9 mouse cellular contexts compared by ENCODE assay signal in genomic region chr5:115441205-115441849, GRCm38 (mm10). TPM values are rescaled to one million over a fixed set of nuclear protein-coding genes. Genes with fewer than 3 reads are reported as not detected.
DNase-seq lines count a peak whose midpoint lies in the region; ATAC-seq and TF ChIP-seq lines count a peak whose summit lies in the region.
"Had no signal": no experiment of that assay in that cellular context is flagged by ENCODE, and none has a peak within 500 bp of the region (broad histone marks: within the 10 kb centered on the region; RNA-seq: fewer than 3 reads in every experiment).

No protein-coding gene starts in this region.

- peaks cover 47% of the 10 kb centered on the region for H3K27me3 ChIP-seq in G1E (ENCODE audit: insufficient read depth, low read length)
- no peaks in the 10 kb centered on the region for H3K27me3 ChIP-seq in forebrain, embryonic 13.5 days
- no peaks in the 10 kb centered on the region for H3K27me3 ChIP-seq in hindbrain, embryonic 13.5 days
- H3K27me3 ChIP-seq: limb, embryonic 15.5 days had no signal

- no peaks in the 10 kb centered on the region for H3K36me3 ChIP-seq in G1E (replicated peaks)
- H3K36me3 ChIP-seq in forebrain, embryonic 13.5 days (ENCODE audit: poor library complexity, severe bottlenecking), result peaks cover 89% of the 10 kb centered on the region
- peaks cover 76% of the 10 kb centered on the region for H3K36me3 ChIP-seq in hindbrain, embryonic 13.5 days

- no peak overlapping the region for H3K4me3 ChIP-seq in G1E (ENCODE audit: low read depth, low read length)
- H3K4me3 ChIP-seq in forebrain, embryonic 13.5 days, result no peak overlapping the region
- no peak overlapping the region for H3K4me3 ChIP-seq in hindbrain, embryonic 13.5 days
- H3K4me3 ChIP-seq: limb, embryonic 15.5 days had no signal

- H3K4me2 ChIP-seq in forebrain, embryonic 13.5 days, result peak overlapping the region; percentile 25
- H3K4me2 ChIP-seq in hindbrain, embryonic 13.5 days, result no peak overlapping the region
- H3K4me2 ChIP-seq: limb, embryonic 15.5 days had no signal

- peak; percentile 88 for TF ChIP-seq CTCF in G1E (IDR thresholded peaks at IDR 0.05; ENCODE audit: low read depth, low read length)

- peak overlapping the region; percentile 75 for H3K27ac ChIP-seq in forebrain, embryonic 13.5 days
- H3K27ac ChIP-seq in hindbrain, embryonic 13.5 days, result peak overlapping the region; percentile 35
- H3K27ac ChIP-seq: limb, embryonic 15.5 days had no signal

- no peaks in the 10 kb centered on the region for H3K9me3 ChIP-seq in G1E (replicated peaks)
- H3K9me3 ChIP-seq in forebrain, embryonic 13.5 days (replicated peaks), result no peaks in the 10 kb centered on the region
- no peaks in the 10 kb centered on the region for H3K9me3 ChIP-seq in hindbrain, embryonic 13.5 days
- H3K9me3 ChIP-seq: limb, embryonic 15.5 days had no signal

- DNase-seq in G1E (ENCODE audit: low spot score), result peak; percentile 71
- DNase-seq in c-Kit-positive CD71-negative TER-119-negative erythroid progenitor cells, embryonic 14.5 days (ENCODE audit: low read depth), result peak; percentile 57
- peak; percentile 60 to 77 for DNase-seq in layer of hippocampus, postnatal 25 days (ENCODE audit: extremely low spot score in 1 of 2, low spot score in 1 of 2)
- peak; percentile 74 for DNase-seq in right cerebral cortex, postnatal 25 days
- peak; percentile 59 to 70 for DNase-seq in urinary bladder, postnatal 36 days (ENCODE audit: low spot score in 2 of 2)

- H3K4me1 ChIP-seq in G1E (ENCODE audit: insufficient read depth, low read depth, low read length), result peaks cover 2% of the 10 kb centered on the region; the same call in 1 of the 2 replicates
- peaks cover 44% of the 10 kb centered on the region for H3K4me1 ChIP-seq in forebrain, embryonic 13.5 days
- H3K4me1 ChIP-seq in hindbrain, embryonic 13.5 days (replicated peaks), result peaks cover 46% of the 10 kb centered on the region

- WGBS in forebrain, embryonic 13.5 days, result 28% methylated on average over 14 of the region's 14 CpGs
- WGBS in hindbrain, embryonic 13.5 days, result 36% methylated on average over 14 of the region's 14 CpGs

- ATAC-seq in G1E (ENCODE audit: extremely low read depth, insufficient number of reproducible peaks, low FRiP score, poor library complexity, severe bottlenecking), result no peak
- 0 out of 2 replicates have a peak, but pooled peaks have one; percentile 14 for ATAC-seq in forebrain, embryonic 13.5 days
- no peak for ATAC-seq in hindbrain, embryonic 13.5 days (ENCODE audit: low FRiP score)
- ATAC-seq in megakaryocyte progenitor cell, adult 5-6 weeks (replicated peaks; ENCODE audit: poor library complexity), result peak; percentile 92

- no peak overlapping the region for H3K9ac ChIP-seq in forebrain, embryonic 13.5 days
- H3K9ac ChIP-seq in hindbrain, embryonic 13.5 days, result no peak overlapping the region
- H3K9ac ChIP-seq: limb, embryonic 15.5 days had no signal

RNA-seq across cellular contexts. Expression of gene Msi1, which starts 11.9 kb away (rescaled TPM):
- total RNA-seq in G1E (2014; fragmentation: Nextera tagmentation) (6.7 and 8.7 TPM in 2 replicates), G1E (2017) (0.23 and 0.55 TPM in 2 replicates)
- 3.4 and 3.7 TPM in 2 replicates for polyA plus RNA-seq in G1E (2012)
- polyA plus RNA-seq in forebrain, embryonic 13.5 days (2015; fragmentation: Nextera tagmentation; extraction: Ambion mirVana), result 99.0 and 107 TPM in 2 replicates
- 71.8 and 76.9 TPM in 2 replicates for polyA plus RNA-seq in hindbrain, embryonic 13.5 days (2015; fragmentation: Nextera tagmentation; extraction: Ambion mirVana)
- total RNA-seq in layer of hippocampus, postnatal 25 days (2021), result 10 to 100 TPM; 52.5 to 57.1 TPM
- not detected in 2 replicates for total RNA-seq in megakaryocyte progenitor cell, adult 5-6 weeks (2015)
- total RNA-seq in megakaryocyte progenitor cell, adult 5-6 weeks (2017), result not detected in 2 replicates

RNA-seq across cellular contexts. Expression of gene Pla2g1b, which starts 24.7 kb away (rescaled TPM):
- total RNA-seq in G1E (2014; fragmentation: Nextera tagmentation), result not detected in 2 replicates
- total RNA-seq in G1E (2017), result not detected in 2 replicates
- 0.18 TPM in 1 of 2 replicates, not detected in the other for polyA plus RNA-seq in G1E (2012)
- polyA plus RNA-seq in forebrain, embryonic 13.5 days (2015; fragmentation: Nextera tagmentation; extraction: Ambion mirVana), result not detected in 2 replicates
- polyA plus RNA-seq in hindbrain, embryonic 13.5 days (2015; fragmentation: Nextera tagmentation; extraction: Ambion mirVana), result not detected in 2 replicates
- total RNA-seq in layer of hippocampus, postnatal 25 days (2021), result not detected
- total RNA-seq in megakaryocyte progenitor cell, adult 5-6 weeks (2015), result not detected in 2 replicates
- not detected in 2 replicates for total RNA-seq in megakaryocyte progenitor cell, adult 5-6 weeks (2017)
- polyA plus RNA-seq: limb, embryonic 15.5 days had no signal

RNA-seq across cellular contexts. Expression of gene Sirt4, which starts 43.2 kb away (rescaled TPM):
- total RNA-seq in G1E (2014; fragmentation: Nextera tagmentation) (27.5 and 29.7 TPM in 2 replicates), G1E (2017) (9.3 and 14.8 TPM in 2 replicates)
- 8.0 and 13.3 TPM in 2 replicates for polyA plus RNA-seq in G1E (2012)
- 24.7 TPM in 2 replicates for polyA plus RNA-seq in forebrain, embryonic 13.5 days (2015; fragmentation: Nextera tagmentation; extraction: Ambion mirVana)
- 30.0 TPM in 2 replicates for polyA plus RNA-seq in hindbrain, embryonic 13.5 days (2015; fragmentation: Nextera tagmentation; extraction: Ambion mirVana)
- 10 to 100 TPM; 27.6 to 39.7 TPM for total RNA-seq in layer of hippocampus, postnatal 25 days (2021)
- 9.8 and 12.3 TPM in 2 replicates for total RNA-seq in megakaryocyte progenitor cell, adult 5-6 weeks (2015)
- 2.8 and 4.6 TPM in 2 replicates for total RNA-seq in megakaryocyte progenitor cell, adult 5-6 weeks (2017)

Comparison
In these comparisons a context has a peak if more than half of its experiments do, and no peak if none do; other contexts are left out.
1. ATAC-seq: peak in forebrain, embryonic 13.5 days (single experiment) and megakaryocyte progenitor cell, adult 5-6 weeks (single experiment); none in G1E (single experiment) and hindbrain, embryonic 13.5 days (single experiment).
2. RNA of gene Msi1, which starts 11.9 kb away (total RNA-seq): 52.5 to 57.1 TPM in layer of hippocampus, postnatal 25 days; 0.23 to 8.7 TPM in G1E and not detected in megakaryocyte progenitor cell, adult 5-6 weeks; every median in the first group is over 4 times any median in the second.
3. Peak in every context shown above with its lines, with median percentiles within 50 percentile points of each other: DNase-seq.